Mouse (Mus musculus): ENCODE data around the gene Surf4. TPM values are rescaled to one million over a fixed set of nuclear protein-coding genes. Genes with fewer than 3 reads are reported as not detected.

The Surf4 gene
- polyA plus RNA-seq, 1 experiment: 644 TPM

GRCm38 (mm10) chr2:26910124-26910993 is 23.4 kb downstream of the Surf4 start, which contains the start of the genes Med22 and Rpl7a:
Med22 (minus strand) TSS chr2:26910677.
Rpl7a (plus strand) TSS chr2:26910764.
- peak within 1 kb of the TSS; percentile 73 for H3K27ac ChIP-seq (ENCODE audit: insufficient read depth, low read depth, low read length)
- H3K4me3 ChIP-seq (ENCODE audit: low read depth, low read length): peak within 1 kb of the TSS; percentile 82
- H3K27me3 ChIP-seq (ENCODE audit: control insufficient read depth, insufficient read depth, low read length): no peaks in the 10 kb centered on the region
- peaks cover 29% of the 10 kb centered on the region for H3K36me3 ChIP-seq (ENCODE audit: control insufficient read depth, insufficient read depth, low read length)
- WGBS: under 1% methylated on average over 74 of the region's 74 CpGs
- TF ChIP-seq CTCF (IDR thresholded peaks at IDR 0.05; ENCODE audit: extremely low read depth, insufficient read length, insufficient replicate concordance, low read depth, low read length) (no peak), POLR2A (IDR thresholded peaks at IDR 0.05; ENCODE audit: low read depth, low read length) (peak; percentile 88)
- peaks cover 12% of the 10 kb centered on the region for H3K4me1 ChIP-seq (ENCODE audit: control insufficient read depth, insufficient read depth, insufficient read length, low read length)

- Histone ChIP-seq H3K27ac (ENCODE audit: insufficient read depth, low read depth, low read length) (no peak overlapping the region), H3K27me3 (ENCODE audit: control insufficient read depth, insufficient read depth, low read length) (no peaks in the 10 kb centered on the region), H3K36me3 (ENCODE audit: control insufficient read depth, insufficient read depth, low read length) (peaks cover 28% of the 10 kb centered on the region), H3K4me3 (ENCODE audit: low read depth, low read length) (no peak overlapping the region), H3K4me1 (ENCODE audit: control insufficient read depth, insufficient read depth, insufficient read length, low read length) (peaks cover 12% of the 10 kb centered on the region)
- no peak for TF ChIP-seq CTCF (IDR thresholded peaks at IDR 0.05; ENCODE audit: extremely low read depth, insufficient read length, insufficient replicate concordance, low read depth, low read length)
- TF ChIP-seq POLR2A (IDR thresholded peaks at IDR 0.05; ENCODE audit: low read depth, low read length): no peak
Observed at GRCm38 (mm10) chr2:26909387-26909784, 24.3 kb downstream of the Surf4 start.

- WGBS: 35% methylated on average over 18 of the region's 18 CpGs
- Histone ChIP-seq H3K27ac (ENCODE audit: insufficient read depth, low read depth, low read length) (no peak overlapping the region), H3K4me3 (ENCODE audit: low read depth, low read length) (peak overlapping the region; percentile 32), H3K36me3 (ENCODE audit: control insufficient read depth, insufficient read depth, low read length) (peaks cover 26% of the 10 kb centered on the region), H3K4me1 (ENCODE audit: control insufficient read depth, insufficient read depth, insufficient read length, low read length) (peaks cover 12% of the 10 kb centered on the region), H3K27me3 (ENCODE audit: control insufficient read depth, insufficient read depth, low read length) (no peaks in the 10 kb centered on the region)
- TF ChIP-seq POLR2A (IDR thresholded peaks at IDR 0.05; ENCODE audit: low read depth, low read length): no peak
- TF ChIP-seq CTCF (IDR thresholded peaks at IDR 0.05; ENCODE audit: extremely low read depth, insufficient read length, insufficient replicate concordance, low read depth, low read length): no peak
Observed at GRCm38 (mm10) chr2:26908710-26909386, 24.9 kb downstream of the Surf4 start.

- 17% methylated on average over 4 of the region's 4 CpGs for WGBS
Observed at GRCm38 (mm10) chr2:26907109-26907508, 26.6 kb downstream of the Surf4 start.

GRCm38 (mm10) chr2:26906431-26906830 is 27.3 kb downstream of the Surf4 start:
- 94% methylated on average over 3 of the region's 3 CpGs for WGBS
- peaks cover 15% of the 10 kb centered on the region for H3K4me1 ChIP-seq (ENCODE audit: control insufficient read depth, insufficient read depth, insufficient read length, low read length)
- TF ChIP-seq CTCF (IDR thresholded peaks at IDR 0.05; ENCODE audit: extremely low read depth, insufficient read length, insufficient replicate concordance, low read depth, low read length): no peak
- no peak for TF ChIP-seq POLR2A (IDR thresholded peaks at IDR 0.05; ENCODE audit: low read depth, low read length)
- no peak overlapping the region for H3K27ac ChIP-seq (ENCODE audit: insufficient read depth, low read depth, low read length)
- H3K4me3 ChIP-seq (ENCODE audit: low read depth, low read length): no peak overlapping the region
- no peaks in the 10 kb centered on the region for H3K27me3 ChIP-seq (ENCODE audit: control insufficient read depth, insufficient read depth, low read length)
- H3K36me3 ChIP-seq (ENCODE audit: control insufficient read depth, insufficient read depth, low read length): peaks cover 5% of the 10 kb centered on the region

More at GRCm38 (mm10) chr2:26907109-26907508, 26.6 kb downstream of the Surf4 start:
- no peak overlapping the region for H3K27ac ChIP-seq (ENCODE audit: insufficient read depth, low read depth, low read length)
- peaks cover 17% of the 10 kb centered on the region for H3K4me1 ChIP-seq (ENCODE audit: control insufficient read depth, insufficient read depth, insufficient read length, low read length)
- peaks cover 10% of the 10 kb centered on the region for H3K36me3 ChIP-seq (ENCODE audit: control insufficient read depth, insufficient read depth, low read length)
- TF ChIP-seq POLR2A (IDR thresholded peaks at IDR 0.05; ENCODE audit: low read depth, low read length) (no peak), CTCF (IDR thresholded peaks at IDR 0.05; ENCODE audit: extremely low read depth, insufficient read length, insufficient replicate concordance, low read depth, low read length) (peak; percentile 90; the same call in 1 of the 2 replicates)
- H3K4me3 ChIP-seq (ENCODE audit: low read depth, low read length): no peak overlapping the region
- no peaks in the 10 kb centered on the region for H3K27me3 ChIP-seq (ENCODE audit: control insufficient read depth, insufficient read depth, low read length)

- WGBS: 99% methylated on average over 2 of the region's 2 CpGs
Observed at GRCm38 (mm10) chr2:26905936-26906335, 27.8 kb downstream of the Surf4 start.

GRCm38 (mm10) chr2:26903311-26903710 is 30.4 kb downstream of the Surf4 start:
- 4% methylated on average over 7 of the region's 7 CpGs for WGBS
- TF ChIP-seq CTCF (IDR thresholded peaks at IDR 0.05; ENCODE audit: extremely low read depth, insufficient read length, insufficient replicate concordance, low read depth, low read length) (no peak), POLR2A (IDR thresholded peaks at IDR 0.05; ENCODE audit: low read depth, low read length) (no peak)
- Histone ChIP-seq H3K4me1 (ENCODE audit: control insufficient read depth, insufficient read depth, insufficient read length, low read length) (peaks cover 6% of the 10 kb centered on the region; the same call in 1 of the 2 replicates), H3K27me3 (ENCODE audit: control insufficient read depth, insufficient read depth, low read length) (no peaks in the 10 kb centered on the region), H3K36me3 (ENCODE audit: control insufficient read depth, insufficient read depth, low read length) (peaks cover 17% of the 10 kb centered on the region), H3K27ac (ENCODE audit: insufficient read depth, low read depth, low read length) (peak overlapping the region; percentile 87), H3K4me3 (ENCODE audit: low read depth, low read length) (peak overlapping the region; percentile 97)

More at GRCm38 (mm10) chr2:26905936-26906335, 27.8 kb downstream of the Surf4 start:
- H3K27me3 ChIP-seq (ENCODE audit: control insufficient read depth, insufficient read depth, low read length): no peaks in the 10 kb centered on the region
- no peak overlapping the region for H3K27ac ChIP-seq (ENCODE audit: insufficient read depth, low read depth, low read length)
- H3K4me3 ChIP-seq (ENCODE audit: low read depth, low read length): no peak overlapping the region
- peaks cover 15% of the 10 kb centered on the region for H3K4me1 ChIP-seq (ENCODE audit: control insufficient read depth, insufficient read depth, insufficient read length, low read length)
- H3K36me3 ChIP-seq (ENCODE audit: control insufficient read depth, insufficient read depth, low read length): peaks cover 5% of the 10 kb centered on the region
- TF ChIP-seq CTCF (IDR thresholded peaks at IDR 0.05; ENCODE audit: extremely low read depth, insufficient read length, insufficient replicate concordance, low read depth, low read length) (no peak), POLR2A (IDR thresholded peaks at IDR 0.05; ENCODE audit: low read depth, low read length) (no peak)
